Mouse (Mus musculus) embryonic facial prominence, embryonic 14.5 days (tissue): ENCODE results near the gene Clmp. TPM values are rescaled to one million over a fixed set of nuclear protein-coding genes. Genes with fewer than 3 reads are reported as not detected.

Experiments
- ATAC-seq: fragments of 200-750 bp; cut with Nextera tagmentation; 2 replicates; pipeline ENCODE4 v1.8.0; 2017; ENCODE audit warnings: low read depth, moderate number of reproducible peaks, moderate TSS enrichment
- DNase-seq: peaks from one replicate; pipeline ENCODE4 v3.0.0-alpha.2; 2015; ENCODE audit warnings: low spot score
- H3K27ac ChIP-seq: fragments of 300-500 bp; sonication (generic); replicated peaks from 2 replicates; pipeline ENCODE4 v1.5.1; 2014; ENCODE audit warnings: low read depth, mild to moderate bottlenecking, low read length, moderate library complexity
- H3K27me3 ChIP-seq: fragments of 300-500 bp; sonication (generic); replicated peaks from 2 replicates; pipeline ENCODE4 v1.6.1; 2014; ENCODE audit warnings: low read length; ENCODE audit not compliant: control insufficient read depth, insufficient read depth
- H3K36me3 ChIP-seq: fragments of 300-500 bp; sonication (generic); 2 replicates; pipeline ENCODE4 v1.6.1; 2014; ENCODE audit warnings: low read length, mixed read lengths; ENCODE audit not compliant: control insufficient read depth, insufficient read depth
- H3K4me1 ChIP-seq: fragments of 300-500 bp; sonication (generic); 2 replicates; pipeline ENCODE4 v1.6.1; 2014; ENCODE audit warnings: antibody characterized with exemption, low read length; ENCODE audit not compliant: control insufficient read depth, insufficient read depth
- H3K4me2 ChIP-seq: fragments of 300-500 bp; sonication (generic); 2 replicates; pipeline ENCODE4 v1.6.1; 2014; ENCODE audit warnings: low read depth, mild to moderate bottlenecking, low read length, moderate library complexity, mixed read lengths
- H3K4me3 ChIP-seq: fragments of 300-500 bp; sonication (generic); 2 replicates; pipeline ENCODE4 v1.5.1; 2014; ENCODE audit warnings: low read depth, mild to moderate bottlenecking, low read length
- H3K9ac ChIP-seq: fragments of 300-500 bp; sonication (generic); 2 replicates; pipeline ENCODE4 v1.6.1; 2014; ENCODE audit warnings: low read depth, mild to moderate bottlenecking, low read length, moderate library complexity, mixed read lengths
- H3K9me3 ChIP-seq: fragments of 300-500 bp; sonication (generic); 2 replicates; pipeline ENCODE4 v1.6.1; 2016; ENCODE audit warnings: low read length; ENCODE audit not compliant: control insufficient read depth
- WGBS: fragments of 180-500 bp; shearing (Covaris S2); extraction: QIAGEN DNeasy Blood & Tissue Kit; methylation state at CpG from one replicate; pipeline ENCODE4 v1.1.7; 2014; 5-methylcytosine and 5-hydroxymethylcytosine counted together
- polyA plus RNA-seq: library from polyadenylated mRNA; unstranded; fragments of >200 nt; fragmentation: Nextera tagmentation; extraction: Ambion mirVana; gene quantifications from 2 replicates; pipeline ENCODE4 v1.2.1, GENCODE M21; 2014

Gene Clmp
- polyA plus RNA-seq, 1 experiment from 2014 or later, result 51.2 TPM

DNA sequence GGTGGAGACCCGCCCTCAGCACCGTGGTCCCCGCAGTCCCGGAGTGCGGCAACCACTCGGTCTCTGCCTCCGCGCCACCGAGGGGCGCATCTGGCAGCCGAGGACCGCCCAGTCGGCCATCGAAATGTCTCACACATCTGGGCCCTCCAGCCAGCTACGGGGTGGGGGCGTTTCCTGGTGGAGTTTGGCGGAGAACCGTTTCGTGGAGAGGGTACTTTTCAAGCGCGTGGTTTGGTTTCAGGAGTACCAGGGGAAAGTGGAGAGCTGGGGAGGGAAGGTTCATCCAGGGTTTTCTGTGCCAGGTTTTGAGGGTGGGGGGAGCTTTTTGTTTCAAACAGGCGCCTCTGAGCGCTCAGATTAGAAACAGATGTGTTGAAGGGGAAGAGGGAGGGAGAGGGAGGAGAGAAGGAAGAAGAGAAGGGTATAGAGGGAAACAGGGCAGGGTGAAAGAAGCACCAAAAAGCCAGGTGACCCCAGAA, 698 bp downstream of the Clmp start:
- H3K4me1 ChIP-seq, result peaks cover 16% of the 10 kb centered on the region
- WGBS, result 1% methylated on average over 20 of the region's 23 CpGs

DNA sequence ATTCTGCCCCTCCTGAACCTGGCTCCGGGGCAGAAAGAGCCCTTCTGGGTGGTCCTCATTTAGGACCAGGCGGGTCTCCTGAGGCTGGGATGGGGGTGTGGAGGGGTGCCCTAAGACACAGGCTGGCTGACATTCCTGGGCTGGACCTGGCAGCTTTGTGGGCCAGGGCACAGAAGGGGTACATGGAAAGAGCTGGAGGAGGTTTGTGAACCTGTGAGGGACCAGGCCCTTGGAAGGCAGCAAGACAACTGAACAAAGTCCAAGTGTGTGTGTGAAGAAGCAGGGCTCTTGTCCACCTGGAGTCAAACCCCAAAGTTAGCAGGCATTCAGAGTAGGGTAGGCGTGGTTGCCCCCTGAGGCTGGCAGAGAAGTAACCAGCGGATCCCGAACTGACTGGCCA, 1.3 kb downstream of the Clmp start:
- Histone ChIP-seq H3K9me3 (no peaks in the 10 kb centered on the region), H3K4me3 (peak overlapping the region; percentile 84), H3K4me1 (peaks cover 18% of the 10 kb centered on the region), H3K27me3 (no peaks in the 10 kb centered on the region), H3K27ac (peak overlapping the region; percentile 99), H3K36me3 (no peaks in the 10 kb centered on the region), H3K9ac (peak overlapping the region; percentile 93), H3K4me2 (peak overlapping the region; percentile 90)
- no peak for ATAC-seq
- no peak for DNase-seq
- WGBS, result 23% methylated on average over 5 of the region's 5 CpGs

More for the DNA sequence above, 698 bp downstream of the Clmp start:
- ATAC-seq, result peak; percentile 78
- Histone ChIP-seq H3K9me3 (no peaks in the 10 kb centered on the region), H3K4me2 (peak overlapping the region; percentile 90), H3K36me3 (no peaks in the 10 kb centered on the region), H3K27ac (peak overlapping the region; percentile 99), H3K9ac (peak overlapping the region; percentile 93), H3K4me3 (peak overlapping the region; percentile 84), H3K27me3 (no peaks in the 10 kb centered on the region)
- peak; percentile 89 for DNase-seq

DNA sequence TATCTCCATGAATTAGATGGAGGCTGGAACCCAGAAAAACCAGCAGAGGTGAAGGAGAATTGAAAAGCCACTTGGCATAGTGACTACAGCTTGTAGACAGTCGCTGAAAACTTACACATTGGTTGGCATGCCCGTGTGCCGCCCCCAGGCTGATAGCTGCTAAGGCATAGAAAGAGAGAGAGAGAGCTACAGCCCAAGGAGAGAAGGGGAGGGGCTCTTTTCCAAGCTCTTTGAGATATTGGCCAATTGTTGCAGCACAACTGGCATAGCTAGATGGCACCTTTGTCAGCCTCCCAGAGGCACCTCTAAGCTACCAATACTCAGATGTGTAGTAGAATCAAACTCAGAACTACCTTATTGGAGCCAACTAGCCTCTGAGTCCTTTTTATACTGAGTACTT, 1.8 kb downstream of the Clmp start:
- peak overlapping the region; percentile 99 for H3K27ac ChIP-seq
- DNase-seq (no peak), ATAC-seq (no peak)
- H3K4me3 ChIP-seq, result peak overlapping the region; percentile 84
- no peaks in the 10 kb centered on the region for H3K27me3 ChIP-seq
- no peaks in the 10 kb centered on the region for H3K36me3 ChIP-seq
- H3K4me2 ChIP-seq, result peak overlapping the region; percentile 90
- 21% methylated on average over 3 of the region's 3 CpGs for WGBS
- H3K9ac ChIP-seq, result peak overlapping the region; percentile 93
- peaks cover 23% of the 10 kb centered on the region for H3K4me1 ChIP-seq
- no peaks in the 10 kb centered on the region for H3K9me3 ChIP-seq

DNA sequence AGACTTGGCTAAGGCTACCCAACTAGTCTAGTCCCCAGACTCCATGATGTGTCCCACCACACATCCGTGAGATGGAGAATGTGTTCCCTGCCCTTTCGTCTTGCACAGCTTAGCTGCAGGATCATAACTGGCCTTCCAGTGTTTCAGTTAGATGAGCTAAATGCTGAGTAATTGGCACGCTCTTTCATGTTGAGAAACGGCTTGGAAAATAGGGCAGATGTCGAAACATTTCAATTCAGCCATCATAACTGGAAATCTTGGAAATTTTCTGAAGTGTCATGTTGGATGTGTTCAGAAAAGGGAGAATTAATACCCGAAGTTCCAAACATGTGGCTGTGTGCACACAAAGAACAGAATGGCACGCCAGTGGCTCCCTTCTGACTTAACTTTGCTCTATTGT, 4.7 kb downstream of the Clmp start:
- DNase-seq (no peak), ATAC-seq (no peak)
- H3K36me3 ChIP-seq, result no peaks in the 10 kb centered on the region
- WGBS, result 83% methylated on average over 7 of the region's 7 CpGs
- H3K9ac ChIP-seq, result no peak overlapping the region
- H3K4me3 ChIP-seq, result no peak overlapping the region
- H3K27ac ChIP-seq, result no peak overlapping the region
- no peaks in the 10 kb centered on the region for H3K9me3 ChIP-seq
- peaks cover 48% of the 10 kb centered on the region for H3K4me1 ChIP-seq
- H3K27me3 ChIP-seq, result no peaks in the 10 kb centered on the region
- H3K4me2 ChIP-seq, result no peak overlapping the region

DNA sequence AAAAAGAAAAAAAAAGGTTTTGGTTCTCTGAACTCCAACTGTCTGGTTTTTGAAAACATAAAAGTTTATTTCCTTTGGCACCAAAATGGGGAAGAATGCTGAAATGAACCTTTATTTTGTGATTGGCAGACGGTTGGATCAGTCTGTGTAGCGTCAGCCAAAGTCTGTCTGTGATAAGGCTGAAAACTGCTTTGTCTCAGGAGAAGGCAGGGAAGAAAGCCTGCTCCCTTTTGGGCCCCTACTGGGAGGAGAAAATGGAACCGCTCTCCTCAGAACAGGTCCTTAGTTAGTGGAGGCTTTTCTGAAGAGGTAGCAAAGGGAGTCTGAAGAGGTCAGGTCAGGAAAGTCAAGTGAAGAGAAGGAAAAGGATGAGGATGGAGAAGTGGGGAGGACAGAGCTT, 7.3 kb downstream of the Clmp start:
- Histone ChIP-seq H3K4me1 (peaks cover 38% of the 10 kb centered on the region), H3K9ac (0 out of 2 replicates have a peak overlapping the region, but pooled peaks have one; percentile 22)

DNA sequence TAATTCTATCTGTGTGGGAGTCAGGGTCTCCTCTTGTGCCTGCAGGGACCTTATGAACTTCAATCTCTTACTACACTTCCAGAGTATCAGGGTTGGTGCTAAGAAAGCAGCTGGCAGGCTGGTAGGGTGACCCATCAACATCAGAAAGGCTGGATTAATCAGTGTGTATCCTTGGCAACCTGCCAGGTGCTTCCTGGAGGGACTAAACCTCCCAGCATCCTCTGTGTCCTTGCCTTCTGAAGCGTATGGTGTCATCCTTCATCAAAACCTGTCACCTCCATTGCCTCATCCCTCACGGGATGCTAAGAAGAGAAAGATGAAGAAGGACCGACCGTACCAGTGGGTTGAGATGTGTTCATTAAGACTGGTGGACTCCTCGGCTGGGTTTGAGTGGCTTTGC, 8.0 kb downstream of the Clmp start:
- DNase-seq (peak; percentile 63), ATAC-seq (peak; percentile 51; the same call in 1 of the 2 replicates)
- Histone ChIP-seq H3K9ac (0 out of 2 replicates have a peak overlapping the region, but pooled peaks have one; percentile 22), H3K4me3 (no peak overlapping the region), H3K4me2 (peak overlapping the region; percentile 17; the same call in 1 of the 2 replicates), H3K27ac (peak overlapping the region; percentile 61), H3K4me1 (peaks cover 33% of the 10 kb centered on the region), H3K9me3 (no peaks in the 10 kb centered on the region), H3K27me3 (no peaks in the 10 kb centered on the region), H3K36me3 (peaks cover 11% of the 10 kb centered on the region; the same call in 1 of the 2 replicates)
- 39% methylated on average over 5 of the region's 5 CpGs for WGBS

More for the DNA sequence above, 7.3 kb downstream of the Clmp start:
- Histone ChIP-seq H3K36me3 (peaks cover 11% of the 10 kb centered on the region; the same call in 1 of the 2 replicates), H3K4me3 (no peak overlapping the region), H3K27me3 (no peaks in the 10 kb centered on the region), H3K9me3 (no peaks in the 10 kb centered on the region), H3K27ac (peak overlapping the region; percentile 61), H3K4me2 (peak overlapping the region; percentile 17; the same call in 1 of the 2 replicates)
- peak; percentile 52 for DNase-seq
- 35% methylated on average over 3 of the region's 3 CpGs for WGBS
- ATAC-seq, result peak; percentile 20; the same call in 1 of the 2 replicates

DNA sequence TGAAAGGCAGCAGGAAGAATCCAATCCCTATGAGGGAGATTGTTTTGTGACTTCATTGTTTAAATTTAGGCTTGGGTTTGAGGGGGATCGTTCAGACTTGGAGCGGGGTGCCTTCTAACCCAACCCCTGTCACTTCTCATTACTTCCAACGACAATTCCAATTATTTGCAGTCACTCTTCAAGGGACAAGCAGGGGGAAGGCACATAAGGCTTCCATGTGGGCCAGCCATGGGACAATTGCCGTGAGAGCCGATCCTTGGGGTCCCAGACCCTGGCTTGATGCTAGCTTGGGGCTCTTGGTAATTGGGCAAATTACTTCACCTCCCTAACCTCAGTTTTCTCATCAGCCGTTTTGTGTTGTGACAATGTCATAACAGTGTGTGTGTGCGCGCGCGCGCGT, 8.5 kb downstream of the Clmp start:
- peaks cover 11% of the 10 kb centered on the region; the same call in 1 of the 2 replicates for H3K36me3 ChIP-seq
- H3K9me3 ChIP-seq, result no peaks in the 10 kb centered on the region
- WGBS, result 42% methylated on average over 12 of the region's 12 CpGs
- H3K27me3 ChIP-seq, result no peaks in the 10 kb centered on the region
- ATAC-seq (0 out of 2 replicates have a peak, but pooled peaks have one; percentile 26), DNase-seq (peak; percentile 48)
- no peak overlapping the region for H3K4me3 ChIP-seq
- peaks cover 33% of the 10 kb centered on the region for H3K4me1 ChIP-seq
- peak overlapping the region; percentile 17; the same call in 1 of the 2 replicates for H3K4me2 ChIP-seq
- no peak overlapping the region for H3K9ac ChIP-seq
- H3K27ac ChIP-seq, result peak overlapping the region; percentile 61; the same call in 1 of the 2 replicates

DNA sequence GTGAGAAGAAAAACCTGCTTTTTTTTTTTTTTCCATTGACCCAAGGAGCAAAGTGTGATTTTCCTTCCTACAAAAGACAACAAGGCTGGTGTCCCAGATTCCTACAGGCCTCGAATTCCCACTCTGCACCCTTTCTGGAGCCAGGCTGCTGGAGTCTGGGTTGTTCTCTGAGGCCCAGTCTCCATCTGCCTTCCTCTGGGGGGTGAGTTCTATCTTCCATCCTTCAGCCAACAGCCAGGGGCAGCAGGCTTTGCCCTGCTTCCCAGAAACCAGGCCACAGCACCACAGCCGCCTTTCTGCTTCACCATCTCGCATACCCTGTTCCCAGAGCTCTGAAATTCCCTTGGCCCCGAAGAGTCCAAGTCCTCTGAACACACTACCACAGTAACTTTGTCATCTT, 10.3 kb downstream of the Clmp start:
- 86% methylated on average over 4 of the region's 4 CpGs for WGBS
- no peak overlapping the region for H3K4me2 ChIP-seq
- H3K27ac ChIP-seq, result no peak overlapping the region
- DNase-seq (no peak), ATAC-seq (no peak)
- H3K36me3 ChIP-seq, result peaks cover 11% of the 10 kb centered on the region; the same call in 1 of the 2 replicates
- no peaks in the 10 kb centered on the region for H3K9me3 ChIP-seq
- no peak overlapping the region for H3K4me3 ChIP-seq
- no peaks in the 10 kb centered on the region for H3K27me3 ChIP-seq
- H3K4me1 ChIP-seq, result peaks cover 33% of the 10 kb centered on the region
- H3K9ac ChIP-seq, result no peak overlapping the region

DNA sequence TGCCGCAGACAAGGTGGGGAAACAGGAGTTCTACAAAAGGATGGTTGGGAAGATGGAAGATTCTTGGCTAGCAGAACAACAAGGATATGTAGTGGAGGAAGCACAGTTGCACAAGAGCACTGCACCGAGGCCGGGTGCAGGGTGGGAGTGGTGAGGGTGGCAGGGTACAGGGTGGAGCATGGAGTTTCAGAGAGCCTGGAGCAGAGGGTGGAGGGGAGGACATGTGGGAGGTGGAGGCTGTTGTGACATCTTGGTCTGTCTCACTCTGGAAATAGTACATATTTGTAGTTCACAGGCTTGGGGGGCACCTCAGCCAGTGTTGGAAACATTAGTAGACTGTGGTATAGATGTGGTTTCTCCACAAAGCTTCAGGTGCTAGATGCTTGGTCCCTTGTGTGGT, 13.4 kb downstream of the Clmp start:
- no peaks in the 10 kb centered on the region for H3K27me3 ChIP-seq
- no peak overlapping the region for H3K4me2 ChIP-seq
- H3K9ac ChIP-seq, result no peak overlapping the region
- H3K27ac ChIP-seq, result no peak overlapping the region
- 96% methylated on average over 3 of the region's 3 CpGs for WGBS
- ATAC-seq (no peak), DNase-seq (no peak)
- H3K36me3 ChIP-seq, result peaks cover 11% of the 10 kb centered on the region; the same call in 1 of the 2 replicates
- H3K4me1 ChIP-seq, result peaks cover 13% of the 10 kb centered on the region
- H3K9me3 ChIP-seq, result no peaks in the 10 kb centered on the region
- no peak overlapping the region for H3K4me3 ChIP-seq
